Mouse (Mus musculus): ENCODE measurements at regions not wholly inside any gene's neighbourhood (a gene's known extent, or its start where the extent isn't known, plus 50 kb on each side); places are given as distances from the start of the nearest gene placed in this dataset.

- no peak for DNase-seq
Measured at GRCm38 (mm10) chr1:21132340-21132739, 53.3 kb upstream of the Tram2 start.

- no peak for DNase-seq
Measured at GRCm38 (mm10) chr1:21146961-21147360, 67.9 kb upstream of the Tram2 start.

- DNase-seq, result peak; percentile 81
Measured at GRCm38 (mm10) chr1:21161742-21162141, 56.6 kb upstream of the Tmem14a start.

- peak; percentile 88 for DNase-seq
Measured at GRCm38 (mm10) chr1:21166287-21166733, 52.1 kb upstream of the Tmem14a start.

GRCm38 (mm10) chr1:21166762-21167161, 51.6 kb upstream of the Tmem14a start:
- no peak for DNase-seq
